Mouse (Mus musculus) liver, adult 2 months (tissue): ENCODE data around the gene Timm13.

Experiments used
- CTCF ChIP-seq: fragments of 200-500 bp; IDR thresholded peaks from 2 replicates; pipeline ENCODE4 v1.5.1; 2011; ENCODE audit warnings: low read depth, low read length, control low read depth
- POLR2A ChIP-seq: fragments of 200-500 bp; IDR thresholded peaks from 2 replicates; pipeline ENCODE4 v1.6.1; 2011; ENCODE audit warnings: low read length, control low read depth; ENCODE audit not compliant: insufficient read depth; ENCODE audit errors: extremely low read depth

DNA sequence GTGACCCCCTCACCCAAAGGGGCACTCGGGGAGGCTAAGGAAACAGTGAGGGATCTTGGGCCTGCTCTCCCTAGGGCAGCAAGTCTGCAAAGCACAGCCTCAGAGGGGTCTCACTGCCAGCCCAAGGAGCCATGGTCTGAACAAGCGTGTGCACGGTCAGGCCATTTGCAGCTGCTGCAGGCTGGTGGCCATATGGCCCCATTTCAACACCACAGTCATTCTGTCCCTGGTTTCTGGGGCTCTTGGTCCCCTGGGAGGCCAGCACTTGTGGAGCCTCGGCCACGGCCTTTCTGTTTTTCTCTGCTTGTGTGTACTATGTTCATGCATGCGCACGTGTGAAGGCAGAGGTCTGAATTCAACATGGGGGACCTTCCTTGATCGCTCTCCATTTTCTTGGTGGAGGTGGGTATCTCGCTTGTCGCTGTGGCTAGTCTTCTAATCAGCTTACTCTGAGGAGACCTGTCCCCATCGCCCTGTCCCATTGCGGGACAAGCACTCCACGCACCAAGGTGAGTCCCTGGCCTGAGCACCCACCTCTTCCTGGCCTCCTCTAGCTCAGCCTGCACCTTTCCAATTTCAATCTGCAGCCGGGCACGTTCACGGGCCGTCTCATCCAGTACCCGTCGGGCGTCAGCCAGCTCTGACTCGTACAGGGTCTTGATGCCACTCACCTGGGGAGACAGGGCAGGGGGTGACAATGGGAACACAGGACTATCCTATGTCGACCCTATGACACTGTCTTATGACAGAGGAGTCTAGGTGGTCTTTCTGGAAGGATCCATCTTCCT lies 8.8 kb upstream of the Timm13 start:
- no peak for TF ChIP-seq CTCF
- no peak for TF ChIP-seq POLR2A
